Mouse (Mus musculus) small intestine, adult 2 months (tissue): ENCODE data around the gene Nat10.

Experiments used
- CTCF ChIP-seq: fragments of 200-500 bp; IDR thresholded peaks from 2 replicates; pipeline ENCODE4 v1.5.1; 2012; ENCODE audit warnings: low read depth, mild to moderate bottlenecking, control low read depth, inconsistent platforms, low read length, moderate library complexity, mixed read lengths; ENCODE audit not compliant: insufficient replicate concordance, insufficient read length; ENCODE audit errors: extremely low read depth
- POLR2A ChIP-seq: fragments of 200-500 bp; IDR thresholded peaks from 2 replicates; pipeline ENCODE4 v1.6.1; 2012; ENCODE audit warnings: low read depth, mild to moderate bottlenecking, control low read depth, inconsistent platforms, low read length, moderate library complexity

- TF ChIP-seq CTCF (no peak), POLR2A (no peak)
Measured at GRCm38 (mm10) chr2:103745481-103745880, 15.6 kb downstream of the Nat10 start.
